Mouse (Mus musculus) liver, postnatal 0 days (tissue): ENCODE results near the gene Lingo2. TPM values are rescaled to one million over a fixed set of nuclear protein-coding genes. Genes with fewer than 3 reads are reported as not detected.

Experiments
- ATAC-seq: fragments of 200-750 bp; cut with Nextera tagmentation; 2 replicates; pipeline ENCODE4 v1.8.0; 2017; ENCODE audit warnings: mild to moderate bottlenecking, moderate library complexity
- DNase-seq: peaks from one replicate; pipeline ENCODE4 v3.0.0-alpha.2; 2016
- H3K27ac ChIP-seq: fragments of 300-500 bp; sonication (generic); 2 replicates; pipeline ENCODE4 v1.5.1; 2014; ENCODE audit warnings: antibody characterized with exemption, moderate library complexity, mild to moderate bottlenecking, low read depth
- H3K27me3 ChIP-seq: fragments of 300-500 bp; sonication (generic); 2 replicates; pipeline ENCODE4 v1.6.1; 2014; ENCODE audit warnings: low read length, control low read depth, mixed read lengths; ENCODE audit not compliant: insufficient read depth
- H3K36me3 ChIP-seq: fragments of 300-500 bp; sonication (generic); replicated peaks from 2 replicates; pipeline ENCODE4 v1.6.1; 2014; ENCODE audit warnings: mild to moderate bottlenecking, control low read depth, low read length, moderate library complexity, mixed read lengths; ENCODE audit not compliant: insufficient read depth
- H3K4me1 ChIP-seq: fragments of 300-500 bp; sonication (generic); 2 replicates; pipeline ENCODE4 v1.6.1; 2014; ENCODE audit warnings: antibody characterized with exemption, mild to moderate bottlenecking, control low read depth; ENCODE audit not compliant: insufficient read depth
- H3K4me2 ChIP-seq: fragments of 300-500 bp; sonication (generic); 2 replicates; pipeline ENCODE4 v1.6.1; 2014; ENCODE audit warnings: low read depth, mild to moderate bottlenecking, low read length, moderate library complexity, mixed read lengths
- H3K4me3 ChIP-seq: fragments of 300-500 bp; sonication (generic); 2 replicates; pipeline ENCODE4 v1.5.1; 2014; ENCODE audit warnings: low read depth, low read length
- H3K9ac ChIP-seq: fragments of 300-500 bp; sonication (generic); replicated peaks from 2 replicates; pipeline ENCODE4 v1.6.1; 2014; ENCODE audit warnings: mild to moderate bottlenecking, moderate library complexity
- H3K9me3 ChIP-seq: fragments of 300-500 bp; sonication (generic); 2 replicates; pipeline ENCODE4 v1.6.1; 2016; ENCODE audit warnings: mild to moderate bottlenecking, control low read depth, low read length, mixed read lengths
- CTCF ChIP-seq: sonication (generic); IDR thresholded peaks from 2 replicates; pipeline ENCODE4 v1.5.1; 2016; ENCODE audit warnings: antibody characterized with exemption, low read depth
- EP300 ChIP-seq: IDR thresholded peaks from 2 replicates; pipeline ENCODE4 v1.6.1; 2016; ENCODE audit warnings: antibody characterized with exemption, low read depth, mild to moderate bottlenecking
- WGBS: fragments of 180-500 bp; shearing (Covaris S2); extraction: QIAGEN DNeasy Blood & Tissue Kit; methylation state at CpG from one replicate; pipeline ENCODE4 v1.1.7; 2014; ENCODE audit not compliant: insufficient replicate concordance; 5-methylcytosine and 5-hydroxymethylcytosine counted together
- polyA plus RNA-seq: library from polyadenylated mRNA; unstranded; fragments of >200 nt; fragmentation: Nextera tagmentation; extraction: Ambion mirVana; gene quantifications from 2 replicates; pipeline ENCODE4 v1.2.1, GENCODE M21; 2015

The Lingo2 gene
- polyA plus RNA-seq, 1 experiment from 2014 or later = not detected

DNA sequence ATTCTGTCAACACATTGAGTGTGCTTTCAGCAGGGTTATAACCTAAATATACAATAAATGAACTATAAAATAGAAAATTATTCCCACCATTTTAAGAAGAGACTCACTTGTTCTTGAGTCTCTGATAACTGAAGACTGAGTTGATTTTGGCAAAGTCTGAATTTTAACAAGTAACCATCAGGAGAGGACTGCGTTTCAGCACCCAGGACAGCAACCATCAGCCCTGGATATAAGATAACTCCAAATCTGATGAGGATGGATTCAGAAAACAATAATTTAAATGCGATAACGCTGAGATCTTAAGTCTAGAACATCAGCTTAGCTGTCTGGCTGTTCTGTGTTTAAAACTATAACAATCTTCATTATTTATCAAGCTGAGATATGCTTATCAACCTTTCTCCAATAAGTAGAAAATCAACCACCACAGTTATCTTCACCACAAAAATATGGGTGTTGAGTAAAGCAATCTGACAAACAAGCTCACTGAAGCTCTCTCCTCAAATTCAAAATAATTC is 1066.5 kb downstream of the Lingo2 start:
- ATAC-seq = no peak
- H3K4me2 ChIP-seq = no peak overlapping the region
- 45% methylated on average over 3 of the region's 3 CpGs for WGBS

GRCm38 (mm10) chr4:35846518-35846917 is 1105.0 kb downstream of the Lingo2 start:
- no peaks in the 10 kb centered on the region for H3K9me3 ChIP-seq
- ATAC-seq = no peak
- TF ChIP-seq CTCF (no peak), EP300 (no peak)
- H3K4me3 ChIP-seq = no peak overlapping the region
- no peak overlapping the region for H3K9ac ChIP-seq
- no peaks in the 10 kb centered on the region for H3K36me3 ChIP-seq
- H3K27ac ChIP-seq = no peak overlapping the region
- no peaks in the 10 kb centered on the region for H3K27me3 ChIP-seq
- H3K4me2 ChIP-seq = no peak overlapping the region
- no peak for DNase-seq
- H3K4me1 ChIP-seq = no peaks in the 10 kb centered on the region
- 72% methylated on average over 1 of the region's 1 CpGs for WGBS

More for the DNA sequence above, 1066.5 kb downstream of the Lingo2 start:
- no peak for DNase-seq
- Histone ChIP-seq H3K9me3 (peaks cover under 1% of the 10 kb centered on the region; the same call in 1 of the 2 replicates), H3K27ac (no peak overlapping the region), H3K9ac (no peak overlapping the region), H3K4me3 (no peak overlapping the region), H3K36me3 (no peaks in the 10 kb centered on the region), H3K27me3 (no peaks in the 10 kb centered on the region), H3K4me1 (no peaks in the 10 kb centered on the region)
- TF ChIP-seq CTCF (no peak), EP300 (no peak)

DNA sequence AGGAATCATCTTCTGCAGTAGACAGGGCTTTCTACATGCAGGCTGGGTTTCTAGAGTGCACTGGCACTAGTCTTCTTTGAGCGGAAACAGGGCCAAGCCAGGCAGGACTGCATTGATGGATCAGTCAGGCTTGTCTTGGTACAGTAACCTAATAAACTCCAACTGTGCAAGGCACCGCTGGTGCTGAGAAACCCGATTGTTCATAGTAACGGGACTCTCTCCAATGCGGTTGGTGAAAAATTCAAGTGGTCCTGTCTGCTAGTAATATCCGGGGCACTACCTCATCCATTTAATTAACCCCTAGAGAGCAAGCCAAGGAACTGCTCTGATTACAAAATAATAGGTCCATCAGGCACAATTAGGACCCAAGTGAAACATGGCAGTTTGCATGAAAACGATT is 1106.4 kb downstream of the Lingo2 start:
- Histone ChIP-seq H3K27ac (no peak overlapping the region), H3K4me1 (no peaks in the 10 kb centered on the region), H3K4me3 (no peak overlapping the region), H3K4me2 (no peak overlapping the region), H3K9ac (no peak overlapping the region), H3K36me3 (no peaks in the 10 kb centered on the region), H3K9me3 (no peaks in the 10 kb centered on the region), H3K27me3 (no peaks in the 10 kb centered on the region)
- DNase-seq (no peak), ATAC-seq (no peak)
- no peak for TF ChIP-seq CTCF
- no peak for TF ChIP-seq EP300
- WGBS = 77% methylated on average over 7 of the region's 7 CpGs

DNA sequence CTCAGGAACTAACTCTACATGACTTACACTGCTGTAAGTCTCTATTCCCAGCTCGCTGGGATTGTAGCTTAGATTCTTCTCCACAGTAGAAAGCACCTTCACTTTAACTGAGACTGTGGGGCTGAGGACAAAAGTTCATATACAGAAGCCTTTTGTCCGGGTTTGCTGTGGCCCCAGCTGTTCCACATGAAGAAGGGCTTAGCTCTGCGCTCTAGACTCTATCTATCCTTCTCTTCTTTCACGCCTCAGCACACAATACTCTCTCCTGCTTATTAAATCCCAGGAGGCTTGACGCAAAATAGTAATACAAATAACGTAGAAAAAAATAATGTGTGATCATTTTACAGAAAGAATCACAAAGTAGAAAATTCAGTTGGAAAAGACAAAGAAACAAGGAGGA is 1107.0 kb downstream of the Lingo2 start:
- ATAC-seq (no peak), DNase-seq (no peak)
- Histone ChIP-seq H3K9me3 (no peaks in the 10 kb centered on the region), H3K27ac (no peak overlapping the region), H3K4me3 (no peak overlapping the region), H3K36me3 (no peaks in the 10 kb centered on the region), H3K4me1 (no peaks in the 10 kb centered on the region), H3K27me3 (no peaks in the 10 kb centered on the region), H3K4me2 (no peak overlapping the region), H3K9ac (no peak overlapping the region)
- 71% methylated on average over 6 of the region's 6 CpGs for WGBS
- TF ChIP-seq CTCF = no peak

DNA sequence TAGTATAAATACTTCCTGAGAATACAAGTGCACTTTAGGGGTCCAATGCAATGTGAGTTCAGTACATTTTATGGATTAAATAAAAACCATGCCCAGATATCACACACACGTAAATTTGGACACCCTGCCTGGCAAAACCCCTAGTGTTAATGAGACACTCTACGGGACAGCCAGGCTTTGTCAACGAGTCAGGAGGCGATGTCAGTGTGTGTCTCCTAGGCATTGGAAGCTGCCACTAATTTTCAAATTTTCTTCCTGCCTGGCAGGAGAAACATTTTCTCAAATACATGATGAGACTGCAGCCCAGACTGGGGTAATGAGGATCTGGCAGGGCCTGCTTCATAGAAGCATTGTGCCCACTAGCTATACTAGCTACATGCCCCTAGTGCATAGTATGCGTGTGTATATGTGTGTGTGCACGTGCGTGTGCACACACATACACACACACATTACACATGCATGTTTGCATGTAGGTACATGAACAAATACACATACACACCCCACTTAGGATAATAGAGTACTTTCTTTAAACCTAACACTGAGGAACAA is 1128.2 kb downstream of the Lingo2 start:
- 76% methylated on average over 7 of the region's 7 CpGs for WGBS
- no peaks in the 10 kb centered on the region for H3K4me1 ChIP-seq
- H3K9me3 ChIP-seq = no peaks in the 10 kb centered on the region
- no peak overlapping the region for H3K4me2 ChIP-seq
- ATAC-seq = no peak
- TF ChIP-seq CTCF = no peak
- TF ChIP-seq EP300 = no peak
- H3K4me3 ChIP-seq = no peak overlapping the region
- DNase-seq = no peak
- no peaks in the 10 kb centered on the region for H3K36me3 ChIP-seq
- no peak overlapping the region for H3K27ac ChIP-seq
- H3K27me3 ChIP-seq = no peaks in the 10 kb centered on the region
- H3K9ac ChIP-seq = no peak overlapping the region

- H3K27me3 ChIP-seq = no peaks in the 10 kb centered on the region
- no peaks in the 10 kb centered on the region for H3K4me1 ChIP-seq
- no peaks in the 10 kb centered on the region for H3K9me3 ChIP-seq
- no peak overlapping the region for H3K4me3 ChIP-seq
- 81% methylated on average over 1 of the region's 1 CpGs for WGBS
- no peak for DNase-seq
- H3K4me2 ChIP-seq = no peak overlapping the region
- H3K27ac ChIP-seq = no peak overlapping the region
- no peak for TF ChIP-seq EP300
- TF ChIP-seq CTCF = no peak
- H3K9ac ChIP-seq = no peak overlapping the region
- no peaks in the 10 kb centered on the region for H3K36me3 ChIP-seq
- ATAC-seq = no peak
Observed at GRCm38 (mm10) chr4:35820701-35821100, 1130.8 kb downstream of the Lingo2 start.

DNA sequence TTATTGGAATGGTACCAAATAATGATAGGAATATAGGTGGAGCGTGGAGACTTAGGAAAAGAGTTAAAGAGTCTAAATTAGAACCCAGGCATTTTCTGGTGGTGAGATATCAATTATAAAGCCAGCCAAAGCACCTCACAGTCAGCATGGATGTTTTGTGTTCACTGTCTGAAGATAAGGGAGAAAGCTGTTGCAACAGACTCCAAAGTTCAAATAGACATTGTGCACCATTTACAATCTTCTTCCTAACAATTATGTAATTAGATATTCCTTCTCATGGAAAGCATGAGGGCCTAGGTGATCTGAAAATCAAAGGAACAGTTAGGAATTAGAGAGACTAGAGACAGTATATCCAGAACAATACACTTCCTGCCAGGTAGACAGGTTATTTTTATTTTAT is 1136.8 kb downstream of the Lingo2 start:
- Histone ChIP-seq H3K9ac (no peak overlapping the region), H3K4me2 (no peak overlapping the region), H3K27ac (no peak overlapping the region), H3K36me3 (no peaks in the 10 kb centered on the region), H3K4me3 (no peak overlapping the region), H3K4me1 (no peaks in the 10 kb centered on the region), H3K27me3 (no peaks in the 10 kb centered on the region), H3K9me3 (no peaks in the 10 kb centered on the region)
- no peak for ATAC-seq
- WGBS = 61% methylated on average over 1 of the region's 1 CpGs
- DNase-seq = no peak
- TF ChIP-seq EP300 (no peak), CTCF (no peak)
